Mouse (Mus musculus) forebrain, postnatal 0 days (tissue): ENCODE results near the gene Tespa1. TPM values are rescaled to one million over a fixed set of nuclear protein-coding genes. Genes with fewer than 3 reads are reported as not detected.
"Not testable (repeated sequence)": the region's sequence is repeated elsewhere in the genome, so short reads cannot be mapped to it uniquely, and the experiment has no call there.

Experiments
- ATAC-seq: fragments of 200-750 bp; cut with Nextera tagmentation; 2 replicates; pipeline ENCODE4 v1.8.0; 2017; ENCODE audit warnings: mild to moderate bottlenecking, moderate library complexity
- DNase-seq: peaks from one replicate; pipeline ENCODE4 v3.0.0-alpha.2; 2015
- H3K27ac ChIP-seq: fragments of 300-500 bp; sonication (generic); 2 replicates; pipeline ENCODE4 v1.5.1; 2014; ENCODE audit warnings: low read depth, mild to moderate bottlenecking, antibody characterized with exemption, low read length, moderate library complexity, mixed read lengths
- H3K27me3 ChIP-seq: fragments of 300-500 bp; sonication (generic); 2 replicates; pipeline ENCODE4 v1.6.1; 2014; ENCODE audit warnings: mild to moderate bottlenecking, low read length, mixed read lengths; ENCODE audit not compliant: insufficient read depth
- H3K36me3 ChIP-seq: fragments of 300-500 bp; sonication (generic); 2 replicates; pipeline ENCODE4 v1.6.1; 2014; ENCODE audit warnings: mild to moderate bottlenecking, moderate library complexity; ENCODE audit not compliant: insufficient read depth
- H3K4me1 ChIP-seq: fragments of 300-500 bp; sonication (generic); 2 replicates; pipeline ENCODE4 v1.6.1; 2014; ENCODE audit warnings: antibody characterized with exemption; ENCODE audit not compliant: insufficient read depth
- H3K4me2 ChIP-seq: fragments of 300-500 bp; sonication (generic); 2 replicates; pipeline ENCODE4 v1.6.1; 2014; ENCODE audit warnings: low read depth, mild to moderate bottlenecking, moderate library complexity
- H3K4me3 ChIP-seq: fragments of 300-500 bp; sonication (generic); 2 replicates; pipeline ENCODE4 v1.5.1; 2014; ENCODE audit warnings: low read depth, low read length, mixed read lengths
- H3K9ac ChIP-seq: fragments of 300-500 bp; sonication (generic); 2 replicates; pipeline ENCODE4 v1.6.1; 2014; ENCODE audit warnings: mild to moderate bottlenecking
- H3K9me3 ChIP-seq: fragments of 300-500 bp; sonication (generic); 2 replicates; pipeline ENCODE4 v1.6.1; 2016; ENCODE audit warnings: low read length
- CTCF ChIP-seq: sonication (generic); IDR thresholded peaks from 2 replicates; pipeline ENCODE4 v1.5.1; 2016; ENCODE audit warnings: antibody characterized with exemption, control low read depth, low read depth
- WGBS: fragments of 180-500 bp; shearing (Covaris S2); extraction: QIAGEN DNeasy Blood & Tissue Kit; methylation state at CpG from one replicate; pipeline ENCODE4 v1.1.7; 2014; 5-methylcytosine and 5-hydroxymethylcytosine counted together
- polyA plus RNA-seq: library from polyadenylated mRNA; unstranded; fragments of >200 nt; fragmentation: Nextera tagmentation; extraction: Ambion mirVana; gene quantifications from 2 replicates; pipeline ENCODE4 v1.2.1, GENCODE M21; 2015
- total RNA-seq: library from RNA; depleted of rRNA; stranded (reverse); fragments of >200 nt; gene quantifications from 2 replicates; pipeline ENCODE4 v1.2.3, GENCODE M21; 2014

Gene Tespa1
- total and polyA plus RNA-seq, 2 experiments from 2014 or later: not detected

GRCm38 (mm10) chr10:130293741-130294408 is 28.8 kb upstream of the Tespa1 start:
- Histone ChIP-seq H3K4me2 (no peak overlapping the region), H3K36me3 (no peaks in the 10 kb centered on the region), H3K4me1 (no peaks in the 10 kb centered on the region), H3K9me3 (no peaks in the 10 kb centered on the region), H3K4me3 (no peak overlapping the region), H3K27me3 (no peaks in the 10 kb centered on the region), H3K27ac (no peak overlapping the region), H3K9ac (no peak overlapping the region)
- WGBS: 9% methylated on average over 3 of the region's 3 CpGs
- ATAC-seq (no peak), DNase-seq (peak; percentile 1)
- no peak for TF ChIP-seq CTCF

DNA sequence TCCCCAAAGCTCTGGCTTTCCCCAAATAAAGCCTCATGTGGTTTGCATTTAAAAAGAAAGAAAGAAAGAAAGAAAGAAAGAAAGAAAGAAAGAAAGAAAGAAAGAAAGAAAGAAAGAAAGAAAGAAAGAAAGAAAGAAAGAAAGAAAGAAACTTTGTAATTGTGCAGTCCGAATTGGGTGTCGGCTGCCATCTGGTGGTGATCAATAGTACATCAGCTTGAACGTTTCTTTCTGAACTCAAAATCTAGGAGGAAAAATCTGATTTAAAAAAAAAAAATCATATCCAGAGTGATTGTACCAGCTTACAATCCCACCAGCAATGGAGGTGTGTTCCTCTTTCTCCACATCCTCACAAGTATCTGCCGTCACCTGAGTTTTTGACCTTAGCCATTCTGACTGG is 23.9 kb upstream of the Tespa1 start:
- not testable (repeated sequence) for H3K4me1 ChIP-seq, H3K36me3 ChIP-seq, H3K27me3 ChIP-seq, ATAC-seq, H3K4me3 ChIP-seq, H3K9me3 ChIP-seq, H3K27ac ChIP-seq, H3K9ac ChIP-seq, H3K4me2 ChIP-seq
- TF ChIP-seq CTCF: peak; percentile 68
- peak; percentile 45 for DNase-seq
- 18% methylated on average over 4 of the region's 4 CpGs for WGBS

- H3K36me3 ChIP-seq, H3K27ac ChIP-seq, H3K4me3 ChIP-seq, DNase-seq, H3K9ac ChIP-seq, H3K4me1 ChIP-seq, H3K27me3 ChIP-seq, ATAC-seq, H3K4me2 ChIP-seq, H3K9me3 ChIP-seq: not testable (repeated sequence)
- WGBS: 82% methylated on average over 3 of the region's 5 CpGs
Measured at GRCm38 (mm10) chr10:130304138-130304537, 18.5 kb upstream of the Tespa1 start.

- ATAC-seq: no peak
- TF ChIP-seq CTCF: no peak
- no peaks in the 10 kb centered on the region for H3K27me3 ChIP-seq
- no peak overlapping the region for H3K27ac ChIP-seq
- H3K4me3 ChIP-seq: no peak overlapping the region
- H3K36me3 ChIP-seq: no peaks in the 10 kb centered on the region
- H3K4me2 ChIP-seq: no peak overlapping the region
- no peaks in the 10 kb centered on the region for H3K9me3 ChIP-seq
- H3K4me1 ChIP-seq: no peaks in the 10 kb centered on the region
- H3K9ac ChIP-seq: no peak overlapping the region
- 95% methylated on average over 2 of the region's 2 CpGs for WGBS
- no peak for DNase-seq
Measured at GRCm38 (mm10) chr10:130311534-130312227, 11.0 kb upstream of the Tespa1 start.

GRCm38 (mm10) chr10:130313531-130313930 is 9.1 kb upstream of the Tespa1 start:
- Histone ChIP-seq H3K4me3 (no peak overlapping the region), H3K4me2 (no peak overlapping the region), H3K9ac (no peak overlapping the region), H3K9me3 (no peaks in the 10 kb centered on the region), H3K27me3 (no peaks in the 10 kb centered on the region), H3K4me1 (no peaks in the 10 kb centered on the region), H3K27ac (no peak overlapping the region), H3K36me3 (no peaks in the 10 kb centered on the region)
- TF ChIP-seq CTCF: no peak
- WGBS: 83% methylated on average over 1 of the region's 1 CpGs
- ATAC-seq: no peak
- DNase-seq: no peak

DNA sequence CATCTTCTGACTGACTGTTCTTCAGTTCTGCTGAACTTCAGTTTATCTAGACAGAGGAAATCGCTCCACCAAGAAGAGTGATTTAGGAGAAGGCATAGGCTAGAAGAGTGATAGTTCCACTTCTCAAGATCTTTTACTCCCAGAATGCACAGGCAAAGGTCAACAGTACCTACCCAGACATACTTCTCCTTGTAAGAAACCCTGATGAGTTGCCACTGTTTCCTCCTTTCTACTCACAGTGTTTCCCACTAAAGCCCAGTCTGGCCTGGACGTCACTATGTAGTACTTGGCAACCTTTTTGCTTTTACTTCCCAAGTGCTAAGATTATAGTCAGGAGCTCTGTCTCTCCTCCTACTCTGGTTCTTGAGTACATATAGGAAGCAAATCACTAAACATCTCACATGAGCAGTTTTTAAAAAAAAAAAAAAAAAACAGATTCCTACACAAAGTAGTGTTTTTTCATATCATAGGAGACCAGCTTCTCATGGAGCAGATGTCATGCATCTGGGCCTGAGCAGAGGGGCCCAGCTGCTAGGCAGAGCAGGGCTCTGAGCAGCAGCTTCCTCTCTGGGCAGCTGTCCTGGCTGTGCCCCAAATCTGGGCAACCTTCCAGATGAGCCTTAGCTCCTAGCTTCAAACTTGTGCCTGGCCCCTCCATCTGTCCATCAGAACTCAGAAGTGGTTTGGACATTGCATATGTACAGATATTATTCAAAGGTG is 8.4 kb upstream of the Tespa1 start:
- Histone ChIP-seq H3K4me1 (no peaks in the 10 kb centered on the region), H3K4me3 (no peak overlapping the region), H3K9ac (no peak overlapping the region), H3K9me3 (no peaks in the 10 kb centered on the region), H3K27me3 (no peaks in the 10 kb centered on the region), H3K27ac (no peak overlapping the region), H3K36me3 (no peaks in the 10 kb centered on the region), H3K4me2 (no peak overlapping the region)
- DNase-seq (peak; percentile 4), ATAC-seq (peak; percentile 47; the same call in 1 of the 2 replicates)
- TF ChIP-seq CTCF: no peak
- 82% methylated on average over 2 of the region's 2 CpGs for WGBS

GRCm38 (mm10) chr10:130315846-130316245 is 6.8 kb upstream of the Tespa1 start:
- H3K27ac ChIP-seq: no peak overlapping the region
- H3K27me3 ChIP-seq: no peaks in the 10 kb centered on the region
- no peak for DNase-seq
- TF ChIP-seq CTCF: no peak
- H3K4me3 ChIP-seq: no peak overlapping the region
- H3K36me3 ChIP-seq: no peaks in the 10 kb centered on the region
- no peak overlapping the region for H3K4me2 ChIP-seq
- no peak overlapping the region for H3K9ac ChIP-seq
- no peaks in the 10 kb centered on the region for H3K4me1 ChIP-seq
- H3K9me3 ChIP-seq: no peaks in the 10 kb centered on the region
- no peak for ATAC-seq
